Mouse (Mus musculus): Measurements from ENCODE around the gene Pigq. TPM values are rescaled to one million over a fixed set of nuclear protein-coding genes. Genes with fewer than 3 reads are reported as not detected.

Pigq gene
- polyA plus RNA-seq, 1 experiment from 2014 or later: 126 TPM

- ATAC-seq (ENCODE audit: low read depth): peak; percentile 92
Measured at GRCm38 (mm10) chr17:25919786-25920642, 24.7 kb downstream of the Pigq start.

GRCm38 (mm10) chr17:25919144-25919785, 25.5 kb downstream of the Pigq start, which contains the start of gene Rab40c:
Gene Rab40c, minus strand, starts transcription at chr17:25919727.
- under 1% methylated on average over 76 of the region's 78 CpGs for WGBS (ENCODE audit: insufficient replicate concordance)
- Histone ChIP-seq H3K9ac (peak within 1 kb of the TSS; percentile 90), H3K9me3 (replicated peaks) (no peaks in the 10 kb centered on the region), H3K27ac (peak within 1 kb of the TSS; percentile 91), H3K27me3 (no peaks in the 10 kb centered on the region), H3K4me3 (replicated peaks) (peak within 1 kb of the TSS; percentile 89), H3K4me1 (replicated peaks) (peaks cover 52% of the 10 kb centered on the region), H3K36me3 (peaks cover 4% of the 10 kb centered on the region), H3K4me2 (peak within 1 kb of the TSS; percentile 99)
- DNase-seq: peak; percentile 57
- ATAC-seq (ENCODE audit: low read depth): no peak

More at GRCm38 (mm10) chr17:25919786-25920642, 24.7 kb downstream of the Pigq start:
- H3K4me3 ChIP-seq (replicated peaks): peak overlapping the region; percentile 89
- H3K27ac ChIP-seq: peak overlapping the region; percentile 91
- H3K4me2 ChIP-seq: peak overlapping the region; percentile 99
- WGBS (ENCODE audit: insufficient replicate concordance): under 1% methylated on average over 40 of the region's 40 CpGs
- peaks cover 44% of the 10 kb centered on the region for H3K4me1 ChIP-seq (replicated peaks)
- H3K9me3 ChIP-seq (replicated peaks): no peaks in the 10 kb centered on the region
- peak overlapping the region; percentile 75 for H3K9ac ChIP-seq
- H3K27me3 ChIP-seq: no peaks in the 10 kb centered on the region
- peaks cover 12% of the 10 kb centered on the region for H3K36me3 ChIP-seq
- peak; percentile 99 for DNase-seq

GRCm38 (mm10) chr17:25918037-25918750, 26.5 kb downstream of the Pigq start:
- Histone ChIP-seq H3K4me2 (peak overlapping the region; percentile 99), H3K4me3 (replicated peaks) (peak overlapping the region; percentile 89), H3K27me3 (no peaks in the 10 kb centered on the region), H3K9me3 (replicated peaks) (no peaks in the 10 kb centered on the region), H3K4me1 (replicated peaks) (peaks cover 63% of the 10 kb centered on the region), H3K36me3 (no peaks in the 10 kb centered on the region; the same call in 1 of the 2 replicates), H3K9ac (peak overlapping the region; percentile 90), H3K27ac (no peak overlapping the region)
- 77% methylated on average over 9 of the region's 9 CpGs for WGBS (ENCODE audit: insufficient replicate concordance)
- DNase-seq: no peak
- ATAC-seq (ENCODE audit: low read depth): no peak

- 59% methylated on average over 8 of the region's 8 CpGs for WGBS (ENCODE audit: insufficient replicate concordance)
- DNase-seq: no peak
- no peaks in the 10 kb centered on the region for H3K9me3 ChIP-seq (replicated peaks)
- H3K36me3 ChIP-seq: no peaks in the 10 kb centered on the region; the same call in 1 of the 2 replicates
- no peak overlapping the region for H3K9ac ChIP-seq
- H3K4me1 ChIP-seq (replicated peaks): peaks cover 68% of the 10 kb centered on the region
- H3K27me3 ChIP-seq: no peaks in the 10 kb centered on the region
- H3K4me2 ChIP-seq: no peak overlapping the region
- no peak overlapping the region for H3K4me3 ChIP-seq (replicated peaks)
- no peak overlapping the region for H3K27ac ChIP-seq
- no peak for ATAC-seq (ENCODE audit: low read depth)
Measured at GRCm38 (mm10) chr17:25916931-25917647, 27.6 kb downstream of the Pigq start.

- ATAC-seq (ENCODE audit: low read depth) (no peak), DNase-seq (no peak)
- Histone ChIP-seq H3K9ac (no peak overlapping the region), H3K9me3 (replicated peaks) (no peaks in the 10 kb centered on the region), H3K27ac (0 out of 2 replicates have a peak overlapping the region, but pooled peaks have one; percentile 15), H3K4me1 (replicated peaks) (peaks cover 60% of the 10 kb centered on the region), H3K36me3 (no peaks in the 10 kb centered on the region; the same call in 1 of the 2 replicates), H3K4me2 (no peak overlapping the region), H3K4me3 (replicated peaks) (no peak overlapping the region), H3K27me3 (no peaks in the 10 kb centered on the region)
- 48% methylated on average over 4 of the region's 4 CpGs for WGBS (ENCODE audit: insufficient replicate concordance)
Measured at GRCm38 (mm10) chr17:25914295-25914694, 30.4 kb downstream of the Pigq start.

GRCm38 (mm10) chr17:25913877-25914275, 30.9 kb downstream of the Pigq start:
- Histone ChIP-seq H3K9ac (no peak overlapping the region), H3K36me3 (no peaks in the 10 kb centered on the region; the same call in 1 of the 2 replicates), H3K9me3 (replicated peaks) (no peaks in the 10 kb centered on the region), H3K27me3 (no peaks in the 10 kb centered on the region), H3K27ac (0 out of 2 replicates have a peak overlapping the region, but pooled peaks have one; percentile 15), H3K4me3 (replicated peaks) (no peak overlapping the region), H3K4me1 (replicated peaks) (peaks cover 58% of the 10 kb centered on the region), H3K4me2 (no peak overlapping the region)
- DNase-seq (no peak), ATAC-seq (ENCODE audit: low read depth) (no peak)
- WGBS (ENCODE audit: insufficient replicate concordance): 10% methylated on average over 1 of the region's 1 CpGs

DNA sequence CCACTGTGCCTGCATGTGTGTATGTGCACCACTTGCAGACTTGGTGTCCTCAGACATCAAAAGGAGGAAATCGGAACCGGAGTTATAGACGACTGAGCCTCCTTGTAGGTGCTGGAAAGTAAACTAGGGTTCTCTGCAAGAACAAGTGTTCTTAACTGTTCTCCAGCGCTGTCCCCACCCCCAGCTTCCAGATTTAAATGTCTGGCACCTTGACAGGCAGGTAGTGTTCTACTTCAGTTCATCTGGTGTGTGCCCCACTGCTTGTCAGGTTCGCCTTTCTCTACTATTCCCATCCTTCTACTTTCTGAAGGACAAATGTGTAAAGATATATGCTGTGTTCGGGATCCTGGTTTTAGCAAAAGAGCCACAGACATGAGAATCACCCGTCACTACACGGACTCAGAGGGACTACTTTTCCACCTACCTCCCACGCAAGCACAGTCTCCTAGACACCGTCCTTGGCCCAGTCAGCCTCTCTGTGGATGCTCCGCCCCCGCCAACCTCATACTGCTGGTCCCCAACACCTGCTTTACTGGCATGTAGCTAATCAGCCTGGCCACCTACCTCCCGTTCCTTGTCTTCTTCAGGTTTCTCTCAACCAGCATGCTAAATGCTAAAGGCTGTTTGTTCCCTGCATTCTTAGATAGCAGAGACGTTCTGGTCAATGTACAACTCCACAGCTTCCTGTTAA, 31.4 kb downstream of the Pigq start:
- Histone ChIP-seq H3K36me3 (no peaks in the 10 kb centered on the region; the same call in 1 of the 2 replicates), H3K4me1 (replicated peaks) (peaks cover 53% of the 10 kb centered on the region), H3K4me2 (no peak overlapping the region), H3K9ac (no peak overlapping the region), H3K4me3 (replicated peaks) (no peak overlapping the region), H3K9me3 (replicated peaks) (no peaks in the 10 kb centered on the region), H3K27ac (no peak overlapping the region), H3K27me3 (no peaks in the 10 kb centered on the region)
- DNase-seq (no peak), ATAC-seq (ENCODE audit: low read depth) (no peak)
- WGBS (ENCODE audit: insufficient replicate concordance): 40% methylated on average over 14 of the region's 14 CpGs

GRCm38 (mm10) chr17:25911816-25912215, 32.9 kb downstream of the Pigq start:
- Histone ChIP-seq H3K4me1 (replicated peaks) (peaks cover 37% of the 10 kb centered on the region), H3K4me2 (no peak overlapping the region), H3K9me3 (replicated peaks) (no peaks in the 10 kb centered on the region), H3K27ac (no peak overlapping the region), H3K36me3 (peaks cover 4% of the 10 kb centered on the region; the same call in 1 of the 2 replicates), H3K27me3 (no peaks in the 10 kb centered on the region), H3K4me3 (replicated peaks) (no peak overlapping the region), H3K9ac (no peak overlapping the region)
- ATAC-seq (ENCODE audit: low read depth): no peak
- whole genome bisulfite sequencing (ENCODE audit: insufficient replicate concordance): 69% methylated on average over 4 of the region's 4 CpGs
- DNase-seq: no peak

DNA sequence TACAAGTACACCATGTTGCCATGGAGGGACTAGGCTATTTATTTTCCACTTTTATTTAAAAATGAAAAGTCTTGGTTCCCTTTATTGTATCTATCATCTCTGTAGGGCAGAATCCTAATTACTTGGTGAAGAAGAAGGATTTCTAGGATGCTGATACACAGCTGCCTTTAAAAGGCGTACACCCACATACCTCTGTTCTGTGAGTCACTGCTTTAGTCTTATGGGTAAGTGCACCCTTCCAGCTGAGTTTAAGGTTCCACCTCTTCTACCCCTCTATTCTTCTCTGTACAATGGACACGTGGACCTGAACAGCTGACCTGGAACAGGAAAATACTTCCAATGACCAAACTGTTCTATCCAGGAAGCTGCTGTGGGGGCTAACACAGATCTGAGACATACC, 37.1 kb downstream of the Pigq start:
- Histone ChIP-seq H3K4me3 (replicated peaks) (no peak overlapping the region), H3K27ac (no peak overlapping the region), H3K4me1 (replicated peaks) (peaks cover 11% of the 10 kb centered on the region), H3K27me3 (no peaks in the 10 kb centered on the region), H3K4me2 (no peak overlapping the region), H3K9ac (no peak overlapping the region), H3K9me3 (replicated peaks) (no peaks in the 10 kb centered on the region), H3K36me3 (0 out of 2 replicates have a peak, but pooled peaks cover 4% of the 10 kb centered on the region)
- no peak for DNase-seq
- ATAC-seq (ENCODE audit: low read depth): no peak
- 74% methylated on average over 2 of the region's 2 CpGs for WGBS (ENCODE audit: insufficient replicate concordance)

- no peak overlapping the region for H3K4me3 ChIP-seq (replicated peaks)
- no peak overlapping the region for H3K4me2 ChIP-seq
- H3K27ac ChIP-seq: no peak overlapping the region
- no peak for ATAC-seq (ENCODE audit: low read depth)
- no peaks in the 10 kb centered on the region for H3K9me3 ChIP-seq (replicated peaks)
- H3K36me3 ChIP-seq: peaks cover 14% of the 10 kb centered on the region
- WGBS (ENCODE audit: insufficient replicate concordance): 52% methylated on average over 3 of the region's 3 CpGs
- no peaks in the 10 kb centered on the region for H3K27me3 ChIP-seq
- no peak for DNase-seq
- H3K4me1 ChIP-seq (replicated peaks): 0 out of 2 replicates have a peak, but pooled peaks cover 3% of the 10 kb centered on the region
- H3K9ac ChIP-seq: no peak overlapping the region
Measured at GRCm38 (mm10) chr17:25903061-25903460, 41.7 kb downstream of the Pigq start.

All from liver, embryonic 13.5 days (tissue).